Comparison of ENCODE assay signal across 22 mouse cellular contexts in the genomic region with DNA sequence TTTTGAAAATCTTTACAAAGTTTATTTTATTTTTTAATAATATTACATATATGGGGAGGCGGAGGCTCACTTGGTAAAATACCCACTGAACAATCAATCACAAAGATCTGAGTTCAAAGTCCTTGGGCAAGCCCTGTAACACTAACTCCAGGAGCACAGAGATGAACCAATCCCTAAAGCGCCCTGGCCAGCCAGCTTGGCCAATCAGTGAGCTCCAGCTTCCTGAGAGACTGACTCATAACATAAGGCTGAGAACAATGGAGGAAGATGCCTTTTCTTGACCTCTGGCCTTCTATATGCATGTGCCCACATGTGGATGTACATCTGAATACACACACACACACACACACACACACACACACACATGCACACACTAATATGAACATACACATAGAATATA. TPM values are rescaled to one million over a fixed set of nuclear protein-coding genes. Genes with fewer than 3 reads are reported as not detected.
DNase-seq lines count a peak whose midpoint lies in the region; ATAC-seq lines count a peak whose summit lies in the region.
"Had no signal": no experiment of that assay in that cellular context is flagged by ENCODE, and none has a peak within 500 bp of the region (broad histone marks: within the 10 kb centered on the region; RNA-seq: fewer than 3 reads in every experiment).

No protein-coding gene starts in this region.

- no peaks in the 10 kb centered on the region for H3K9me3 ChIP-seq in liver, embryonic 11.5 days (ENCODE audit: control insufficient read depth, low read length)
- no peaks in the 10 kb centered on the region for H3K9me3 ChIP-seq in liver, embryonic 12.5 days (replicated peaks)
- H3K9me3 ChIP-seq: heart, embryonic 10.5 days; heart, embryonic 13.5 days; hindbrain, embryonic 12.5 days; hindbrain, embryonic 15.5 days had no signal

- DNase-seq in heart, adult 11 months = peak; percentile 79
- DNase-seq in heart, postnatal 4 days = no peak
- no peak for DNase-seq in liver, embryonic 11.5 days (ENCODE audit: low spot score)
- DNase-seq in adrenal gland, adult 8-10 months = no peak
- DNase-seq: adrenal gland, postnatal 25 days; cerebellum, adult 18-20 months; cerebellum, adult 9-10 months; cerebellum, postnatal 14 days; forebrain, postnatal 0 days; gastrocnemius, adult 2 months; gastrocnemius, postnatal 14 days; heart, adult 2 months; heart, postnatal 14 days had no signal

- ATAC-seq in liver, embryonic 11.5 days (replicated peaks; ENCODE audit: low FRiP score) = peak; percentile 36; the same call in 1 of the 2 replicates
- no peak for ATAC-seq in liver, embryonic 12.5 days
- ATAC-seq in megakaryocyte progenitor cell, adult 5-6 weeks (replicated peaks; ENCODE audit: poor library complexity) = peak; percentile 67
- ATAC-seq in erythroid progenitor cell, adult 5-6 weeks (replicated peaks; ENCODE audit: low FRiP score, poor library complexity, severe bottlenecking) = no peak
- ATAC-seq in CD4-positive, CD25-positive, alpha-beta regulatory T cell, adult 4 months = no peak
- ATAC-seq: forebrain, embryonic 14.5 days; forebrain, postnatal 0 days had no signal

- 79% methylated on average over 2 of the region's 2 CpGs for WGBS in liver, embryonic 11.5 days
- 71% methylated on average over 2 of the region's 2 CpGs for WGBS in liver, embryonic 12.5 days (ENCODE audit: insufficient replicate concordance)

- H3K9ac ChIP-seq in liver, embryonic 11.5 days (ENCODE audit: low read depth, low read length) = no peak overlapping the region
- no peak overlapping the region for H3K9ac ChIP-seq in liver, embryonic 12.5 days
- H3K9ac ChIP-seq: forebrain, postnatal 0 days; heart, embryonic 13.5 days; hindbrain, embryonic 12.5 days; hindbrain, embryonic 15.5 days had no signal

- no peak overlapping the region for H3K4me3 ChIP-seq in liver, embryonic 11.5 days (ENCODE audit: low read depth, low read length)
- H3K4me3 ChIP-seq in liver, embryonic 12.5 days = no peak overlapping the region
- H3K4me3 ChIP-seq: gastrocnemius, adult 2 months; heart, adult 2 months; heart, embryonic 10.5 days; heart, embryonic 13.5 days; hindbrain, embryonic 12.5 days; hindbrain, embryonic 15.5 days had no signal

- no peak overlapping the region for H3K27ac ChIP-seq in liver, embryonic 11.5 days (ENCODE audit: low read depth, low read length)
- H3K27ac ChIP-seq in liver, embryonic 12.5 days = no peak overlapping the region
- H3K27ac ChIP-seq: gastrocnemius, adult 2 months; heart, adult 2 months; heart, embryonic 10.5 days; heart, embryonic 13.5 days; hindbrain, embryonic 12.5 days; hindbrain, embryonic 15.5 days had no signal

- H3K36me3 ChIP-seq in liver, embryonic 11.5 days (ENCODE audit: control insufficient read depth, insufficient read depth, low read length) = no peaks in the 10 kb centered on the region
- H3K36me3 ChIP-seq in liver, embryonic 12.5 days = no peaks in the 10 kb centered on the region
- H3K36me3 ChIP-seq: heart, embryonic 10.5 days; heart, embryonic 13.5 days; hindbrain, embryonic 12.5 days; hindbrain, embryonic 15.5 days had no signal

- H3K27me3 ChIP-seq in liver, embryonic 11.5 days (replicated peaks; ENCODE audit: control insufficient read depth, insufficient read depth, low read length) = no peaks in the 10 kb centered on the region
- H3K27me3 ChIP-seq in liver, embryonic 12.5 days (replicated peaks) = no peaks in the 10 kb centered on the region
- H3K27me3 ChIP-seq: heart, embryonic 13.5 days; hindbrain, embryonic 12.5 days; hindbrain, embryonic 15.5 days had no signal

- H3K4me1 ChIP-seq in liver, embryonic 11.5 days (replicated peaks; ENCODE audit: control insufficient read depth, insufficient read depth, low read length) = no peaks in the 10 kb centered on the region
- H3K4me1 ChIP-seq in liver, embryonic 12.5 days = no peaks in the 10 kb centered on the region
- H3K4me1 ChIP-seq: heart, embryonic 10.5 days; hindbrain, embryonic 12.5 days; hindbrain, embryonic 15.5 days had no signal

- H3K4me2 ChIP-seq in liver, embryonic 11.5 days = no peak overlapping the region
- H3K4me2 ChIP-seq in liver, embryonic 12.5 days = no peak overlapping the region
- H3K4me2 ChIP-seq: heart, embryonic 13.5 days; hindbrain, embryonic 12.5 days; hindbrain, embryonic 15.5 days had no signal

RNA-seq across cellular contexts. Expression of a gene that starts 27.1 kb away (rescaled TPM):
- 10 to 100 TPM; 21.1 to 21.5 TPM for total RNA-seq in heart, postnatal 4 days (2021)
- polyA plus RNA-seq in liver, embryonic 11.5 days (2014; fragmentation: Nextera tagmentation; extraction: Ambion mirVana) = 2.6 and 3.0 TPM in 2 replicates
- polyA plus RNA-seq in liver, embryonic 12.5 days (2016; fragmentation: Nextera tagmentation; extraction: Ambion mirVana) = 2.4 and 2.5 TPM in 2 replicates
- total RNA-seq in megakaryocyte progenitor cell, adult 5-6 weeks (2015) = 34.0 and 37.0 TPM in 2 replicates
- total RNA-seq in megakaryocyte progenitor cell, adult 5-6 weeks (2017) = 34.9 and 44.2 TPM in 2 replicates
- total RNA-seq in adrenal gland, adult 8-10 months (2022) = 10 to 100 TPM in 2 of 4 experiments, 1 to 10 TPM in 2; 7.5 to 15.7 (median 11.4) TPM
- 3.8 and 7.6 TPM in 2 replicates for total RNA-seq in erythroid progenitor cell, adult 5-6 weeks (2015; ENCODE audit: low replicate concordance)
- 4.9 and 10.9 TPM in 2 replicates for total RNA-seq in erythroid progenitor cell, adult 5-6 weeks (2017; ENCODE audit: low replicate concordance)
- 1 to 10 TPM; 1.8 to 2.8 TPM for polyA plus RNA-seq in CD4-positive, CD25-positive, alpha-beta regulatory T cell, adult 4 months (2017; shearing (Covaris generic))

Comparison
In these comparisons a context has a peak if more than half of its experiments do, and no peak if none do; other contexts are left out.
1. ATAC-seq: peak in liver, embryonic 11.5 days (single experiment) and megakaryocyte progenitor cell, adult 5-6 weeks (single experiment); none in liver, embryonic 12.5 days (single experiment), erythroid progenitor cell, adult 5-6 weeks (single experiment) and CD4-positive, CD25-positive, alpha-beta regulatory T cell, adult 4 months (single experiment).